Mouse (Mus musculus): ENCODE data around the gene Mindy2. TPM values are rescaled to one million over a fixed set of nuclear protein-coding genes. Genes with fewer than 3 reads are reported as not detected.

Mindy2 gene
- polyA plus RNA-seq, 1 experiment from 2014 or later, result 11.4 TPM

DNA sequence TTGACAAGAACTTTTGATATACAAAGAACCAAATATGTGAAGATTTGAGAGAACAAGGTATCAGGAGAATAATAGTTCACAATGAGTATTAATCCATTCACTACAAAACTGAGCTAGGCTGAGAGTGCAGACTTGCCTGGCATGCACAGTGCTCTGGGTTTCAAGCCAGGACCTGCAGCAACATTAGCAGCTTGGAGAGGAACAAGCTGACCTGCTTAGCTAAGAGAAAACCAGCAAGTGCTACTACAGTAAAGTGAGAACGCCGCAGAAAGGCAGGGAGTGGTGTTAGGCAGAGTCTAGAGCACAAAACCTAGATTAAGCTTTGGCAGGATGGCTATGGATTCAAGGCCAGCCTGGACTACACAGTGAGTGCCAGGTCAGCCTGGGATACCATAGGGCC, 27.3 kb downstream of the Mindy2 start:
- Histone ChIP-seq H3K9me3 (replicated peaks) (no peaks in the 10 kb centered on the region), H3K36me3 (peaks cover 6% of the 10 kb centered on the region; the same call in 1 of the 2 replicates), H3K4me1 (no peaks in the 10 kb centered on the region), H3K9ac (no peak overlapping the region), H3K4me3 (replicated peaks) (no peak overlapping the region), H3K27ac (no peak overlapping the region), H3K27me3 (no peaks in the 10 kb centered on the region), H3K4me2 (no peak overlapping the region)
- ATAC-seq (replicated peaks; ENCODE audit: low FRiP score), result no peak
- 95% methylated on average over 2 of the region's 2 CpGs for WGBS

DNA sequence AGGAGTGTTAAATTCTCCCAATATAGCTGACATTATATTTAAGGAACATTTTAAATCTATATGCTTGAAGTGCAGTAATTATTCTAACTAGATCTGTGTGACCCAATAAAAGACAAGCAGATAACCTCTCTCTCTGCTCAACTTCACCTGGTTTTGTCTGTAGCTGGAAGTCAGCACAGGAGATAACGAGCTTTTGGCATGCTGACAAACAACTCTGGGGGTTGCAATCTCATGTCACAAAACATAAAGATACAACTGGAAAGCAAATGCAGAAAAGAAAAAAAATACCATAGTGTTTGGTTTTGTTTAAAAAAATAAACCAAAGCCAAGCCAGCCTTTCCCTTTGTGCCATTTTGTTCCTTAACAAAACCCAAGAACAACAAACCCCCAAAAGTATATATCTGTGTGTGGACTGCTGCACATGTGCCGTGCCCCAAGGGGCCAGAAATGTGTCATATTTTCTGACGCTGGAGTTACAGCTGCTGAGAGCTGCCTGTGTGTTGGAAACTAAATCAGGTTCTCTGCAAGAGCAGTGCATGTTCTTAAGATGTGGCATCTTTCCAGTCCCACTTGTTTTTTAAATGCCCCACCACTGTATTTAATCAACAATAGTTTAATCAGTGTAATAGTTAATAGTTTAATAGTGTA, 45.8 kb downstream of the Mindy2 start:
- ATAC-seq (replicated peaks; ENCODE audit: low FRiP score), result no peak
- H3K4me3 ChIP-seq (replicated peaks), result no peak overlapping the region
- H3K9ac ChIP-seq, result no peak overlapping the region
- H3K27me3 ChIP-seq, result no peaks in the 10 kb centered on the region
- 65% methylated on average over 3 of the region's 3 CpGs for WGBS
- no peaks in the 10 kb centered on the region for H3K9me3 ChIP-seq (replicated peaks)
- no peaks in the 10 kb centered on the region for H3K4me1 ChIP-seq
- peaks cover 36% of the 10 kb centered on the region for H3K36me3 ChIP-seq
- no peak overlapping the region for H3K4me2 ChIP-seq
- H3K27ac ChIP-seq, result no peak overlapping the region

DNA sequence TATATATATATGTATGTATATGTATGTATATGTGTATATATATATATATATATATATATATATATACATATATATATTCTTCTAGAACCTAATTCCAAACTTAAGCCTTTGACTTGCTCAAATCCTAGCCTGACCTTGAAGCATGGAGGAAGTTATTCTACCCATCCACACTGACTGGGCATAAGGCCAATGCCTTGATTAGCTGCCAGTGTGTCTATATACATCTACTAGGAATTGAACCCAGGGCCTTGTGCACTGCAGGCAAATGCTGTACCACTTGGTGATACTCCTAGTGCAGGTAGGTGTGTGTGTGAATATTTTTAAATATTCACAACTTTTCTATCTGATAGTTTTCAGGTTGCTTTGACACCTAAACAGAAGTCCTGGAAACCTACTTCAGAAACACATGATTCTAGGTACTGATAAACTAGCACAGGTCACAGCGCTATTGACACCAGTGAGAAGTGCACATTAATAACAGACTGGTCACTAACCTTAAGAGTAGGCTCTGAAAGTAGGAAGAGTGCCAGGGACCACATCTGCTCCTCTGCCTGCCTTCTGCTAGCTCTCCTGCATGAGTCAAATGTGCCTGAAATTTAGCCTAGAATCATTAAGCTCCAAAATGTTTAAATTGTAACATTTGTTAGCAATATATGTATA, 54.7 kb downstream of the Mindy2 start:
- Histone ChIP-seq H3K9me3 (replicated peaks) (no peaks in the 10 kb centered on the region), H3K4me2 (no peak overlapping the region), H3K27ac (no peak overlapping the region), H3K27me3 (no peaks in the 10 kb centered on the region), H3K36me3 (peaks cover 28% of the 10 kb centered on the region), H3K9ac (no peak overlapping the region), H3K4me3 (replicated peaks) (no peak overlapping the region), H3K4me1 (no peaks in the 10 kb centered on the region)
- no peak for ATAC-seq (replicated peaks; ENCODE audit: low FRiP score)
- 88% methylated on average over 1 of the region's 1 CpGs for WGBS

DNA sequence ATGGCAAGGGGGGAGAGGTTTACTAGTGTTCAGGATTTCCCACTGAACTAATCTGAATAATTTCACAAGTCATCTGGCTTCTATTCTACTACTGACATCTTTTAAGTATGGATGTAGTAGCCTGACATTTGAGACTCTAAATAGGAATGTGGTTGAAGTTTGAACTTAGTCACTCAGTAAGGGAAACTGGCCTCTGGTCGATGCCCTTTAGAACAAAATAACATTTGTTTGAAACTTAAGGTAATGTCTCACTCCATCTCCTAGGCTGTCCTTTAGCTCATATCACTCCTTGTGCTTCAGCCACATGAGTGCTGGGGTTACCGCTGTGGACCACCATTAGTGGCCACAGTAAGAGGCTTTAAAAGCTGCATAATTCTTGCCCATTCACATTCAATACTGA, 58.7 kb downstream of the Mindy2 start:
- WGBS, result 83% methylated on average over 2 of the region's 2 CpGs
- Histone ChIP-seq H3K27ac (no peak overlapping the region), H3K9ac (no peak overlapping the region), H3K27me3 (no peaks in the 10 kb centered on the region), H3K36me3 (peaks cover 46% of the 10 kb centered on the region), H3K4me2 (no peak overlapping the region), H3K9me3 (replicated peaks) (no peaks in the 10 kb centered on the region), H3K4me1 (no peaks in the 10 kb centered on the region), H3K4me3 (replicated peaks) (no peak overlapping the region)
- no peak for ATAC-seq (replicated peaks; ENCODE audit: low FRiP score)

DNA sequence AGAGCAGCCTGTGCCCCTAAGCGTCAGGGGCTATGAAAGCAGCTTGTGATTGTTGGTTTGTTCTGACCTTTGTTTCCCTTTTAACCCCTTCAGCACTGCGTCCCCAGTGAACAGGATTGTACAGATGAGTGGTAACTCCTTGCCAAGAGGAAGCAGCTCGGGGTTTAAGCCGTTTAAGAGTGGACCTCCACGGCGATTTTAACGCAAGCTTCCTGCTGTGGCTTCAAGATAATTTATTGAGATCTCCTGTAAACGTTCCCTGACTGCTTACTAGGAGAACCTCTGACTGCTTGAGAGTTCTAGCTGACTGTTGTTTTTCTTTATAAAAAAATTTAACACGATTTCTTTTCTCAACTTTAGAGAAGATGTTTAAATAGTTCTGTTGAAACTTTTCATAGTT, 65.5 kb downstream of the Mindy2 start:
- no peak overlapping the region for H3K9ac ChIP-seq
- H3K27ac ChIP-seq, result no peak overlapping the region; the same call in 1 of the 2 replicates
- H3K27me3 ChIP-seq, result no peaks in the 10 kb centered on the region
- H3K36me3 ChIP-seq, result peaks cover 98% of the 10 kb centered on the region
- H3K4me2 ChIP-seq, result no peak overlapping the region
- H3K4me3 ChIP-seq (replicated peaks), result no peak overlapping the region
- no peaks in the 10 kb centered on the region for H3K9me3 ChIP-seq (replicated peaks)
- 37% methylated on average over 9 of the region's 9 CpGs for WGBS
- no peak for ATAC-seq (replicated peaks; ENCODE audit: low FRiP score)
- H3K4me1 ChIP-seq, result no peaks in the 10 kb centered on the region

DNA sequence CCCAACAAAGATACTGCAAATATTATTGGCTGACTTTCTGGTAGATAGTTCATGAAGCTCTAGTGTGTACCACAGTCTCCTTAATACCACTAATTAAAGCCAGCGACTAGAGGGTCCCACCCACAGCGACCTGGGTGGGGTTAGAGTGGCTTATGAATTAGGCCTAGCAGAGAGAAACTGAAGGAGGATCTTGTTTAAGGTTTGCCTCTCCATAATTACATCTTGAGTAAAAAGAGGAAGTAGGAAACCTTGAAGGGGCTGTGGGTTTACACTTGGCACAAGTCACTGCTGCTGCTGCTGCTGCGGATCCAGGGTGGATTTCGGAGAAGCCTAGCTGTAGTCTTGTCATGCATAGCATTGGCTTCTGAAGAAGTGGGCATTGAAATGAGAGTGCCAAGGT, 66.2 kb downstream of the Mindy2 start:
- Histone ChIP-seq H3K4me2 (no peak overlapping the region), H3K4me3 (replicated peaks) (no peak overlapping the region), H3K9ac (no peak overlapping the region), H3K4me1 (no peaks in the 10 kb centered on the region), H3K27ac (no peak overlapping the region), H3K36me3 (peaks cover 98% of the 10 kb centered on the region), H3K27me3 (no peaks in the 10 kb centered on the region), H3K9me3 (replicated peaks) (no peaks in the 10 kb centered on the region)
- no peak for ATAC-seq (replicated peaks; ENCODE audit: low FRiP score)
- 93% methylated on average over 4 of the region's 4 CpGs for WGBS

DNA sequence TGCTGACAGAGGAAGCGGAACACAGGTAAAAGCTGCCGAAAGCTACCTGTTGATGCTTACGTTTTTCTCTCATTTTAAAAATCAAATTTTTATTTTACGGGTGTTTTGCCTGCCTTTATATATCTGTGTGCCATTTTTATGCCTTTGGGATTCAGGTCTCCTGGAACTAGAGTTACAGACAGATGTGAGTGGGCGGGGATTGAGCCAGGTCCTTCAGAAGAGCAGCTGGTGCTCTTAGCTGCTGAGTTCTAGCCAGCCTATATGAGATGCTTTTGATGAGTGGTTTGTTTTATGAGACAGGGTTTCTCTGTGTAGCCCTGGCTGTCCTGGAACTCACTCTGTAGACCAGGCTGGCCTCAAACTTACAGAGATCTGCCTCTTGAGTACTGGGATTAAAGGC, 69.8 kb downstream of the Mindy2 start:
- ATAC-seq (replicated peaks; ENCODE audit: low FRiP score), result no peak
- WGBS, result 95% methylated on average over 5 of the region's 5 CpGs
- H3K9ac ChIP-seq, result no peak overlapping the region
- no peak overlapping the region for H3K27ac ChIP-seq
- no peak overlapping the region for H3K4me3 ChIP-seq (replicated peaks)
- no peaks in the 10 kb centered on the region for H3K4me1 ChIP-seq
- H3K4me2 ChIP-seq, result no peak overlapping the region
- peaks cover 90% of the 10 kb centered on the region for H3K36me3 ChIP-seq
- H3K27me3 ChIP-seq, result no peaks in the 10 kb centered on the region
- no peaks in the 10 kb centered on the region for H3K9me3 ChIP-seq (replicated peaks)

DNA sequence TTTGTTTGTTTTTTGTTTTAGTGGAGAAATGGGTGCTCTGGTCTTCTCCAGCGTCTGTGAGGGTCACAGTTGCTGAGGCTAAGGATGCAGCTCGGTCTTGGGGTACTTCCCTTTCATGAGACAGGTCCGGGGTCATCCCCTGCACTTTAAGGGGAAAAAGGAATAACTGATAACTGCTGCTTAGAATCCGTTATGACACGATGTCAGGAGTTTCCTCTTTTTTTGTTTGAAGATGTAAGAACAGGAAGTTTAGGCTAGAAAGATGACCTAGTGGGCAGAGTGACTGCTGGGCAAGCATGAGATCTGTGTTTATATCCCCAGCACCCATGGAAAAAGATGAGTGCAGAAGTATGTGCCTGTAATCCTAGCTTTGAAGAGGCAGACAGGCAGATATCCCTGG, 71.8 kb downstream of the Mindy2 start:
- ATAC-seq (replicated peaks; ENCODE audit: low FRiP score), result no peak
- Histone ChIP-seq H3K27me3 (no peaks in the 10 kb centered on the region), H3K27ac (no peak overlapping the region), H3K4me3 (replicated peaks) (no peak overlapping the region), H3K4me1 (no peaks in the 10 kb centered on the region), H3K36me3 (peaks cover 89% of the 10 kb centered on the region), H3K4me2 (no peak overlapping the region), H3K9me3 (replicated peaks) (no peaks in the 10 kb centered on the region), H3K9ac (no peak overlapping the region)
- WGBS, result 79% methylated on average over 5 of the region's 5 CpGs

DNA sequence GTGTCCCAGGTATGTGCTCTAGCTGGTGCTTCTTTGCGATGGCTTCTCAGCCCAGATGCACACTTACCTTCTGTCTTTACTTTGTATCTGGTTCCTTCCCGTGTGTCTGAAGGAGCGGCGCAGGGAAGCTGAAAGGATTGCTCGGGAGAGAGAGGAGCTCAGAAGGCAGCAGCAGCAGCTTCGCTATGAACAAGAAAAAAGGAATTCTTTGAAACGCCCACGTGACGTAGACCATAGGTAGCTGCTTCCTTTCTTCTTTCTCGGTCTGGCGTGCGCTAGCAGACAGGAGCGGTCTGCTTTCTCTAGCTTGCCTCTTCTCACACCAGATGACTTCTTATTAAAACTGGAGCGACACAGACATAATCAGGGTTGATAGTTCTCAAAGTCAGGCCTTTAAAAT, 72.3 kb downstream of the Mindy2 start:
- no peaks in the 10 kb centered on the region for H3K9me3 ChIP-seq (replicated peaks)
- WGBS, result 92% methylated on average over 14 of the region's 14 CpGs
- H3K36me3 ChIP-seq, result peaks cover 89% of the 10 kb centered on the region
- H3K4me3 ChIP-seq (replicated peaks), result no peak overlapping the region
- no peak for ATAC-seq (replicated peaks; ENCODE audit: low FRiP score)
- H3K27me3 ChIP-seq, result no peaks in the 10 kb centered on the region
- no peak overlapping the region for H3K9ac ChIP-seq
- no peak overlapping the region for H3K4me2 ChIP-seq
- H3K4me1 ChIP-seq, result no peaks in the 10 kb centered on the region
- H3K27ac ChIP-seq, result no peak overlapping the region

DNA sequence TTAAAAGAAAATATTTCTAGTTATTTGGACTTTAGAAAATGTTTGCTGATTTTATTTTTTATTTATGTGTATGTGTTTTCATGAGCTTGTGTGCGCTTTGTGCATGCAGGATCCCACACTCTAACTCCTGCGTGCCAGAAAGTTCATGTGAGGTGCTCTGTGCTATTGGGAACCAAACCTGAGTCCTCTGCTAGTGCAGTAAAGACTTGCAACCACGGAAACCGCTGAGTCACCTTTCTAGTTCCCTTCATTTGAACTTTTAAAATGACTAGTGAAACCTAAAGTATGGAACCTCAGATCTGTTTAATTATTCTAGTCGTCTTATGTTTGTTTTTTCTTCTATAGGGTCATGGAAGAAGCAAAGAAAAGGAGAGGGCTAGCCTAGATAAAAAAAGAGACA, 76.0 kb downstream of the Mindy2 start:
- Histone ChIP-seq H3K4me3 (replicated peaks) (no peak overlapping the region), H3K9ac (no peak overlapping the region), H3K36me3 (peaks cover 84% of the 10 kb centered on the region), H3K4me1 (no peaks in the 10 kb centered on the region), H3K27me3 (no peaks in the 10 kb centered on the region), H3K9me3 (replicated peaks) (no peaks in the 10 kb centered on the region), H3K27ac (no peak overlapping the region), H3K4me2 (no peak overlapping the region)
- ATAC-seq (replicated peaks; ENCODE audit: low FRiP score), result no peak
- 87% methylated on average over 5 of the region's 5 CpGs for WGBS

DNA sequence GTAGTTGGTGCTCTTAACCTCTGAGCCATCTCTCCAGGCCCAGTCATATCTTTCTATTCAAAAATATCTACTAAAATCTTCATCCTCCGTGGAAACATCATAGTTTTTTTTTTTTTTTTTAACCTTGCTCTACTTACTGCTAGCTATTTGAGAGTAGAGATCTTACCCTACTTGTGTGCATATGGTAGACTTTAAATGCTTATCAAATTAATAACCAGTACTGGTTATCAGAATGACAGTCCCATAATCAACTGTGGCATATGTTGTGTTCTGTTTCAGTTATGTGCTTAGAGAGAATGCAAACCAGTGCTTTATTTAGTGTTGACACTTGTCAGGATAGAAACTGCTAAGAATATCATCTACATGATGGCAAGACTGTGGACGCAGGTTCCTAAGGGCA, 78.9 kb downstream of the Mindy2 start:
- Histone ChIP-seq H3K4me1 (no peaks in the 10 kb centered on the region), H3K4me3 (replicated peaks) (no peak overlapping the region), H3K9ac (no peak overlapping the region), H3K27ac (no peak overlapping the region), H3K27me3 (no peaks in the 10 kb centered on the region), H3K4me2 (no peak overlapping the region), H3K36me3 (peaks cover 82% of the 10 kb centered on the region), H3K9me3 (replicated peaks) (no peaks in the 10 kb centered on the region)
- WGBS, result 90% methylated on average over 2 of the region's 2 CpGs
- ATAC-seq (replicated peaks; ENCODE audit: low FRiP score), result no peak

DNA sequence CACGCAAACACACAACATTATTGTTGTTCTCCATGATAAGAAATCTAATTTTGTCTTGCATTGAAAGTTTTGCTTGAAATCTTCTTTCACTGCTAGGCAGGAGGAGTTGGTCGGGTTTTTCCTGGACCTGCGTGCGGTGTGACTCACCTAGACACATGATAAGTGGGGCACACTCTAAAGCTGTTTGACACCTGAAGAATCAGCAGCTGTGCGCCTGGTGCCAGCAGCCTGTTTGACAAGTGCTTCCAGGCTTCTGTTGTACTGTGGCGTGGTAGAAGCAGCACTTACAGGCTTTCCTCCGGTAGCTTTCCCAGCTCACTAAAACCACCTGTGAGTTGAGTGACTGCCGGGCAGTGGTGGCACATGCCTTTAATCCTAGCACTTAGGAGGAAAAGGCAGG, 86.6 kb downstream of the Mindy2 start:
- Histone ChIP-seq H3K4me2 (no peak overlapping the region), H3K27me3 (no peaks in the 10 kb centered on the region), H3K9ac (no peak overlapping the region), H3K36me3 (peaks cover 43% of the 10 kb centered on the region), H3K4me1 (no peaks in the 10 kb centered on the region), H3K4me3 (replicated peaks) (no peak overlapping the region), H3K27ac (no peak overlapping the region), H3K9me3 (replicated peaks) (no peaks in the 10 kb centered on the region)
- WGBS, result 90% methylated on average over 8 of the region's 8 CpGs
- no peak for ATAC-seq (replicated peaks; ENCODE audit: low FRiP score)

DNA sequence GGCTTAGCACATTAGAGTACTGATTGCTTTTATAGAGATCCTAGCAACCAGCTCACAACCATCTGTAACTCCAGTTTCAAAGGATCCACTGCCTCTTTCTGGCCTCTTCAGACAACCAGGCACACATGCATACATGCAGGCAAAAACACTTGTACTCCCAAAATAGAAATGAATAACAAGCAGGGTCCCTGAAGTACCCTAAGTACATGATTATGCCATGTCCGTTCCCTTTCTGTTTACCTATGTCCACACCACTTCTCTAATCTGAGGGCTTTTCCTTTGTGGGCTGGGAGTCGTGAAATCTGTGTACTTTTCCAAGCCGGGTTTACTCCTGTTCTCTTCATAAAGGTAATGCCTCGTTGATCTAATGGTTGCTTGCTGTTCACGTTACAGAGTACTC, 89.3 kb downstream of the Mindy2 start:
- Histone ChIP-seq H3K4me1 (no peaks in the 10 kb centered on the region), H3K27ac (no peak overlapping the region), H3K36me3 (peaks cover 24% of the 10 kb centered on the region), H3K27me3 (no peaks in the 10 kb centered on the region), H3K9ac (no peak overlapping the region), H3K9me3 (replicated peaks) (no peaks in the 10 kb centered on the region), H3K4me2 (no peak overlapping the region), H3K4me3 (replicated peaks) (no peak overlapping the region)
- no peak for ATAC-seq (replicated peaks; ENCODE audit: low FRiP score)
- WGBS, result 88% methylated on average over 5 of the region's 5 CpGs

Data from kidney, embryonic 15.5 days (tissue).